Mouse (Mus musculus) stomach, embryonic 16.5 days (tissue): ENCODE measurements around the gene Syne1. TPM values are rescaled to one million over a fixed set of nuclear protein-coding genes. Genes with fewer than 3 reads are reported as not detected.

Source experiments
- ATAC-seq: fragments of 200-750 bp; cut with Nextera tagmentation; 2 replicates; pipeline ENCODE4 v1.8.0; 2017; ENCODE audit warnings: moderate number of reproducible peaks, moderate TSS enrichment; ENCODE audit not compliant: insufficient read depth, low FRiP score
- H3K27ac ChIP-seq: fragments of 300-500 bp; sonication (generic); 2 replicates; pipeline ENCODE4 v1.5.1; 2014; ENCODE audit warnings: low read length
- H3K27me3 ChIP-seq: fragments of 300-500 bp; sonication (generic); 2 replicates; pipeline ENCODE4 v1.6.1; 2014; ENCODE audit warnings: low read length, control low read depth, mixed read lengths; ENCODE audit not compliant: control insufficient read depth, insufficient read depth
- H3K36me3 ChIP-seq: fragments of 300-500 bp; sonication (generic); 2 replicates; pipeline ENCODE4 v1.6.1; 2014; ENCODE audit warnings: low read length; ENCODE audit not compliant: control insufficient read depth, insufficient read depth
- H3K4me1 ChIP-seq: fragments of 300-500 bp; sonication (generic); 2 replicates; pipeline ENCODE4 v1.6.1; 2014; ENCODE audit warnings: low read length, control low read depth, mixed read lengths; ENCODE audit not compliant: control insufficient read depth, insufficient read depth
- H3K4me2 ChIP-seq: fragments of 300-500 bp; sonication (generic); 2 replicates; pipeline ENCODE4 v1.6.1; 2014; ENCODE audit warnings: low read depth, low read length, mixed read lengths
- H3K4me3 ChIP-seq: fragments of 300-500 bp; sonication (generic); replicated peaks from 2 replicates; pipeline ENCODE4 v1.5.1; 2014; ENCODE audit warnings: mild to moderate bottlenecking, low read length
- H3K9ac ChIP-seq: fragments of 300-500 bp; sonication (generic); 2 replicates; pipeline ENCODE4 v1.6.1; 2014; ENCODE audit warnings: low read length
- H3K9me3 ChIP-seq: fragments of 300-500 bp; sonication (generic); replicated peaks from 2 replicates; pipeline ENCODE4 v1.6.1; 2016; ENCODE audit warnings: low read length, control low read depth; ENCODE audit not compliant: control insufficient read depth
- WGBS: fragments of 180-500 bp; shearing (Covaris S2); extraction: QIAGEN DNeasy Blood & Tissue Kit; methylation state at CpG from one replicate; pipeline ENCODE4 v1.1.7; 2014; 5-methylcytosine and 5-hydroxymethylcytosine counted together
- polyA plus RNA-seq: library from polyadenylated mRNA; unstranded; fragments of >200 nt; fragmentation: Nextera tagmentation; extraction: Ambion mirVana; gene quantifications from 2 replicates; pipeline ENCODE4 v1.2.1, GENCODE M21; 2015

The Syne1 gene
- polyA plus RNA-seq, 1 experiment from 2014 or later: 9.4 TPM

- Histone ChIP-seq H3K9ac (no peak overlapping the region), H3K27me3 (no peaks in the 10 kb centered on the region), H3K4me2 (no peak overlapping the region), H3K4me3 (no peak overlapping the region), H3K36me3 (no peaks in the 10 kb centered on the region), H3K4me1 (no peaks in the 10 kb centered on the region), H3K9me3 (no peaks in the 10 kb centered on the region), H3K27ac (no peak overlapping the region)
- ATAC-seq: no peak
- WGBS: 50% methylated on average over 6 of the region's 6 CpGs
Observed at GRCm38 (mm10) chr10:5480097-5480496, 71.2 kb downstream of the Syne1 start.

DNA sequence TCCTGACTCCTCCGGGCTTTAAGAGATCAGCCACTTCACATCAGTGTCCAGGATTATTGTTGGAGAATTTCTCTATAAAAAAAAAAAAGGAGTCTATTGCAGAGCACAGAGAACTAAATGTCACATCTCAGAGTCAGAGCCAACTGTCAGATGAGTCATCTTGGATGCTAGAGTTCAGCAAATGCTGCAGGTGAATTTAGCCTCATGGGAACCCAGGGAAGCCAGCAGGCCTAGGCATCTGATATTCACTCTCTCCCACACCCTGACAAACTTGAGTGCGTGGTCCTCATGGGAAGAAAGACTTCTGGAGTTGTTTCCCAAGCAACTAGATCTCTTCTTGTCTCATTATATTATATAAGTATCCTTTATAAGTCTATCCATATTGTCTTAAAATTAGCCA, 82.6 kb downstream of the Syne1 start:
- no peak overlapping the region for H3K9ac ChIP-seq
- no peak overlapping the region for H3K4me3 ChIP-seq
- no peaks in the 10 kb centered on the region for H3K9me3 ChIP-seq
- no peaks in the 10 kb centered on the region for H3K27me3 ChIP-seq
- no peaks in the 10 kb centered on the region for H3K36me3 ChIP-seq
- no peak overlapping the region for H3K4me2 ChIP-seq
- WGBS: 89% methylated on average over 2 of the region's 2 CpGs
- H3K4me1 ChIP-seq: no peaks in the 10 kb centered on the region
- ATAC-seq: no peak
- no peak overlapping the region for H3K27ac ChIP-seq

DNA sequence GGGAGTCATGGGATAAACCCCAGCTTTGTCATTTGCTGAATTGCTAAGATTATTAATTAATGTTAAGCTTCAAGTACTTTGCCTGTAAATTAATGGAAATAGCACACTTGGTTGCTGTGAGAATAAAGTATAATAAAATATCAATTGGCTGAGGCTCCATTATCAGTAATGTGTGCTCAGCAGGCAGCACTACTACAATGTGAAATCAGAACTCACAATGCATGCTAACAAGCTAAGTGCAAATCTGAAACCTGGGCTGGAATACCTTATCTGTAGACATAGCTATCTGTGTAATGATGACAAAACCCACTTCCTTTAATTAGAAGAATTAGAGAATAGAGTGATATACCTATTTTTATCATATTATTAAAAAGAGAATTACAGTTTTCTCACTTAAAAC, 97.5 kb downstream of the Syne1 start:
- Histone ChIP-seq H3K4me2 (no peak overlapping the region), H3K27me3 (no peaks in the 10 kb centered on the region), H3K4me3 (no peak overlapping the region), H3K9ac (no peak overlapping the region), H3K9me3 (no peaks in the 10 kb centered on the region), H3K36me3 (no peaks in the 10 kb centered on the region), H3K27ac (no peak overlapping the region), H3K4me1 (no peaks in the 10 kb centered on the region)
- no peak for ATAC-seq

- Histone ChIP-seq H3K4me3 (no peak overlapping the region), H3K27me3 (no peaks in the 10 kb centered on the region), H3K4me2 (no peak overlapping the region), H3K9ac (no peak overlapping the region), H3K27ac (no peak overlapping the region), H3K36me3 (no peaks in the 10 kb centered on the region), H3K9me3 (no peaks in the 10 kb centered on the region), H3K4me1 (no peaks in the 10 kb centered on the region)
- no peak for ATAC-seq
- 90% methylated on average over 2 of the region's 2 CpGs for WGBS
Observed at GRCm38 (mm10) chr10:5449944-5450343, 101.3 kb downstream of the Syne1 start.

- no peak overlapping the region for H3K9ac ChIP-seq
- H3K4me1 ChIP-seq: no peaks in the 10 kb centered on the region
- H3K4me3 ChIP-seq: no peak overlapping the region
- no peak for ATAC-seq
- H3K27me3 ChIP-seq: no peaks in the 10 kb centered on the region
- no peaks in the 10 kb centered on the region for H3K36me3 ChIP-seq
- WGBS: 63% methylated on average over 4 of the region's 4 CpGs
- H3K9me3 ChIP-seq: no peaks in the 10 kb centered on the region
- H3K4me2 ChIP-seq: no peak overlapping the region
- no peak overlapping the region for H3K27ac ChIP-seq
Observed at GRCm38 (mm10) chr10:5447950-5448716, 103.1 kb downstream of the Syne1 start.

DNA sequence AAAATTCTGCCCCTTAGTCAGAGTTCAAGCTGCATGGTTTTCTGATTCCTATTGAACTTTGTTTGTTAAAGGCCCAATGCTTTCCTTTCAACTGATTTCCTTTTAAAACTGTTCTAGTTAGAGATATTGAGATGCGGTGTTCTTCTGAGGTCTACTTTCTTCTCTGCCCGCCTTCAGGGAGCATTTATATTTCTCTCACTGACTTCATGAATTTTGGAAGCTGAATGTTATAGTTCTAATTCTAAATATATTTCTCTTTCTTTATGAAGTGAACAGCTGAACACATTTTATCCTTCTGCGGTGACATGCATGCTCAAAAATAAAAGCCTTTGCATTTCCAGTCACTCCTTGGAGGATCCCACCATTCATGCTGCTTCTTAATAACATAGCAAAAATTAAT, 106.0 kb downstream of the Syne1 start:
- H3K9ac ChIP-seq: no peak overlapping the region
- H3K4me2 ChIP-seq: no peak overlapping the region
- no peaks in the 10 kb centered on the region for H3K27me3 ChIP-seq
- no peak for ATAC-seq
- WGBS: 90% methylated on average over 3 of the region's 3 CpGs
- H3K9me3 ChIP-seq: no peaks in the 10 kb centered on the region
- H3K36me3 ChIP-seq: no peaks in the 10 kb centered on the region
- no peak overlapping the region for H3K4me3 ChIP-seq
- no peak overlapping the region for H3K27ac ChIP-seq
- no peaks in the 10 kb centered on the region for H3K4me1 ChIP-seq

GRCm38 (mm10) chr10:5443020-5443419, 108.3 kb downstream of the Syne1 start:
- no peak for ATAC-seq
- Histone ChIP-seq H3K9me3 (no peaks in the 10 kb centered on the region), H3K9ac (no peak overlapping the region), H3K4me2 (no peak overlapping the region), H3K27me3 (no peaks in the 10 kb centered on the region), H3K36me3 (no peaks in the 10 kb centered on the region), H3K27ac (no peak overlapping the region), H3K4me1 (no peaks in the 10 kb centered on the region), H3K4me3 (no peak overlapping the region)
- WGBS: 85% methylated on average over 2 of the region's 2 CpGs

GRCm38 (mm10) chr10:5439802-5440350, 111.4 kb downstream of the Syne1 start:
- Histone ChIP-seq H3K9me3 (no peaks in the 10 kb centered on the region), H3K4me2 (no peak overlapping the region)
- WGBS: 61% methylated on average over 2 of the region's 2 CpGs

GRCm38 (mm10) chr10:5437766-5438165, 113.5 kb downstream of the Syne1 start:
- 82% methylated on average over 2 of the region's 2 CpGs for WGBS
- H3K9ac ChIP-seq: no peak overlapping the region

More at GRCm38 (mm10) chr10:5439802-5440350, 111.4 kb downstream of the Syne1 start:
- Histone ChIP-seq H3K9ac (no peak overlapping the region), H3K27ac (no peak overlapping the region), H3K27me3 (no peaks in the 10 kb centered on the region), H3K4me1 (no peaks in the 10 kb centered on the region), H3K4me3 (no peak overlapping the region), H3K36me3 (no peaks in the 10 kb centered on the region)
- no peak for ATAC-seq

More at GRCm38 (mm10) chr10:5437766-5438165, 113.5 kb downstream of the Syne1 start:
- ATAC-seq: no peak
- Histone ChIP-seq H3K4me1 (no peaks in the 10 kb centered on the region), H3K4me3 (no peak overlapping the region), H3K27me3 (no peaks in the 10 kb centered on the region), H3K36me3 (no peaks in the 10 kb centered on the region), H3K4me2 (no peak overlapping the region), H3K27ac (no peak overlapping the region), H3K9me3 (no peaks in the 10 kb centered on the region)
